Mouse (Mus musculus): ENCODE measurements at regions not wholly inside any gene's neighbourhood (a gene's known extent, or its start where the extent isn't known, plus 50 kb on each side); places are given as distances from the start of the nearest gene placed in this dataset.

DNA sequence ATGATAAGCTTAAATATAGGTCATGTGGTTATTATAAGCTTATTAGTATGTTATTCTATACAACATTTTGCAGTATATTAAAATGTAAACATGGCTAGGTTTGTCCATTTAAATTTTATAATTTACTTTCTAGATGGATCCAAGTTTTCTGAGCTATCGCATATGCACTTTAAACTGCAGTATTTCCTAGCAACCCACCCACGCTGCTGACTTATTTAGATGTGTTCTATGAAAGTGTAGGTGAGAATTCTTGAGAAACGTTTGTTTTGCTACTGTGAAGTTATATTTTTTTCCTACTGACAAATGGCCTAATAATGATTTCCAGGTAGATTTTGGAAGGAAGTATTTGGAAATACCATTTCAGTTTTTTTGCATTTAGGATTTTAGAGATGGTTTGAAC lies 308.0 kb downstream of the Gbe1 start:
- no peaks in the 10 kb centered on the region for H3K4me1 ChIP-seq
- 92% methylated on average over 3 of the region's 3 CpGs for WGBS
- H3K36me3 ChIP-seq (replicated peaks): no peaks in the 10 kb centered on the region
- no peak for DNase-seq (ENCODE audit: extremely low spot score, low spot score)
- H3K4me3 ChIP-seq: no peak overlapping the region
- no peak overlapping the region for H3K27ac ChIP-seq
- H3K27me3 ChIP-seq (ENCODE audit: poor library complexity, severe bottlenecking): no peaks in the 10 kb centered on the region
- H3K9me3 ChIP-seq: no peaks in the 10 kb centered on the region

DNA sequence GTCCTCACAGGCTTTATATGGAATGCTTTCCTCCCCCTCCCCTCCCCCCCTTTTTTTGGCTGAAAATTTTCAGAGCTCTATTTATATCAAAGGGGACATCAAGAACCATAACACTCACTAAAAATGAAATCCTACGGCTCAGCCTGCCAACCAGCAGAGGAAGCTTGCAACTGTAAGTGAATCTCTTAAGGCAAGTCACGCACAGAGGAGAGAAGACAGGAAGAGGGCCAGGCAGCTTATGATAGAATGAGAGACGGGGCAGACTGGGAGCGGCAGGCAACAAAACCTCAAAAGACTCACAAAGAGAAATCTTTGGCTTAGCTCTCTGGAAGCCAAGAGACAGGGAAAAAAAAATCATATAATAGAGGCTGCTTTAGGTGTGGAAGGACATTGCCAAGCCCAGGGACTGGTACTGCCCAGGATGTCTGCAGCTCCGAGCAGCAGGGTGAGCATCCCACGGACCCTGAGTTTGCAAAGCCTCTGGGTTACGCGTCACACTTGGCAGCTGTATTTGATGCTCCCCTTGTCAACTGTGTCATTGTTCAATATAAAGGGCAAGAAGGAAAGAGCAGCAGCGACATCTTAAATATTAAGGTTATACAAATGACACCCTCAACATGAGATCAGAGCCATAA lies 330.0 kb downstream of the Gbe1 start:
- DNase-seq (ENCODE audit: extremely low spot score, low spot score): no peak
- H3K27ac ChIP-seq: no peak overlapping the region
- no peaks in the 10 kb centered on the region for H3K36me3 ChIP-seq (replicated peaks)
- 86% methylated on average over 9 of the region's 9 CpGs for WGBS
- H3K9me3 ChIP-seq: no peaks in the 10 kb centered on the region
- H3K4me1 ChIP-seq: peaks cover 18% of the 10 kb centered on the region
- no peak overlapping the region for H3K4me3 ChIP-seq
- no peaks in the 10 kb centered on the region for H3K27me3 ChIP-seq (ENCODE audit: poor library complexity, severe bottlenecking)

DNA sequence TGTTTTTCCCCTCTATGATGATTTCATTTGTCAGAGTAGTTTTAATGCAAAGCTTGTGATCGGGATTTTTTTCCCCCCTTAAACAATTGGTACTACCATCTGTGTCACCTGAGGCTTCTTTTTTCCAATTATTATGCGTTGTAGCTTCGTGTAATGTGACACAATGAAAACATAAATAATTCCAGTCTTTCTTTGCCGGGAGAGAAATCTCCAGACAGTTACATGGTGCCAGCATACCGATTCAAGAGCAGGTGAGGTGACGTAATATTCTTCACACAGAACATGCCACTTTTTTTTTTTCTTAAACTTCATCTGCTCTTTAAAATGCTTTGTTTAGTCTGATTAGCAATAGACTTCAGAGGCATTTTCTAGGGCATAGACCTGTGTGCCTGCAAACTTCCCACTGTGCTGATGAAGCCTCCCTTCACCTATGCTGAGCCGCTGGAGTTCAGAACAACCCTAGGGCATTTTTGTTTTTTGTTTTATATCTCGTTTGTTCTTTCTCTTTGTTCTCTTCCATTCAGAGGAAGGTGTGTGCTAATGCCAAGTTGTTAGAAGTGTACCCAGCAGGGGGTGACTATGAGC lies 331.0 kb downstream of the Gbe1 start:
- DNase-seq (ENCODE audit: extremely low spot score, low spot score): no peak
- 69% methylated on average over 8 of the region's 8 CpGs for WGBS
- Histone ChIP-seq H3K9me3 (no peaks in the 10 kb centered on the region), H3K27ac (no peak overlapping the region), H3K4me3 (no peak overlapping the region), H3K4me1 (peaks cover 18% of the 10 kb centered on the region), H3K36me3 (replicated peaks) (no peaks in the 10 kb centered on the region), H3K27me3 (ENCODE audit: poor library complexity, severe bottlenecking) (no peaks in the 10 kb centered on the region)

DNA sequence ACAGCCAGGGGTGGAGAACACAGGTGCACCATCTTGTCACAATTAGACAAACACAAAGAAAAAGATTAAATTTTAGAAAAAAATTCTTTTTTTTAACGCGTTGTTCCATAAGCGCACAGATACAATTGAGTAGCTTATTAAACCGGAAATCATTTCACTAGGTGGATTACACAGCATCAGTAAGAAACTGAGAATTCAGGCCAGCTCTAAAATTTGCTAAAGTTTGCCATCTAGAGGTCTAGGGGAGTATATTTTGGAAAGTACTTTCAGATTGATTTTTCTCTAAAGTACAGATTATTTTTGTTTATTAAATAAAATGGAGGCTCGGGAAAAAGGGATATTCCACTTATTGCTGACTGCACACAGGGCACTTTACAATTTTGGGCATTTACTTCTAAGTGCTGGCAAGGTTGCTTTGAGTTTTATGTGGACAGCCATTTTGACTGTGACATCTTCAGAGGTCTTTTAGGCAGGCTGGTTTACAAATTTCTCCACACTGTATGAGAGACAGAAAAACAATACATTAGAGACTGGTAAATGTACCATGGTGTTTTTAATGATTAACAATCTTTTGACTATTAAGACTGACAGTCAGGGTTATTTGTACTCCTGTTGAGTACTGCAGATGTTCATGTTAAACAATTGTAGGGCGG lies 340.8 kb downstream of the Gbe1 start:
- DNase-seq (ENCODE audit: extremely low spot score, low spot score): no peak
- H3K36me3 ChIP-seq (replicated peaks): no peaks in the 10 kb centered on the region
- 62% methylated on average over 6 of the region's 6 CpGs for WGBS

DNA sequence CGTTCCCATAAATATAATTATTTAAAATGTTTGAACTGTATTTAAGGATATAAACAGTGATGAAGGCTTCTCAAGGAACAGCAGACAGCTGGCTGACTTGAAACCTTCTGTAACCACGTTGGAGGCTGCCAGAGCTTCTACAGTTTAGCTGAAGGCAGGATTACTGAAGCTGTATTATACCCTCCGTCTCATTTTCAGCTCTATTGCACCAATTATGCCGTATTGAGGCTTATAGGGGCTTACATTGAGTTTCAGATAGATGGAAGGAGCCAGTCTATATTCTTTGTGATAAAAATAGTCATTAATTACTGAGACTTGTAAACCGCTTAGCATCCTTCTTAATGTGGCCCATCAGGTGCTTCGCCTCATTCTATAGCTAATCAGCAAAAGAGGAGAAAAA lies 376.1 kb downstream of the Gbe1 start:
- no peak for DNase-seq (ENCODE audit: extremely low spot score, low spot score)
- H3K27me3 ChIP-seq (ENCODE audit: poor library complexity, severe bottlenecking): no peaks in the 10 kb centered on the region
- H3K9me3 ChIP-seq: no peaks in the 10 kb centered on the region
- no peak overlapping the region for H3K4me3 ChIP-seq
- 46% methylated on average over 6 of the region's 6 CpGs for WGBS
- no peaks in the 10 kb centered on the region for H3K36me3 ChIP-seq (replicated peaks)
- peak overlapping the region; percentile 26; the same call in 1 of the 2 replicates for H3K27ac ChIP-seq
- peaks cover 26% of the 10 kb centered on the region for H3K4me1 ChIP-seq

More for the DNA sequence above, 340.8 kb downstream of the Gbe1 start:
- Histone ChIP-seq H3K27me3 (ENCODE audit: poor library complexity, severe bottlenecking) (no peaks in the 10 kb centered on the region), H3K9me3 (no peaks in the 10 kb centered on the region), H3K4me3 (no peak overlapping the region), H3K4me1 (no peaks in the 10 kb centered on the region), H3K27ac (no peak overlapping the region)

DNA sequence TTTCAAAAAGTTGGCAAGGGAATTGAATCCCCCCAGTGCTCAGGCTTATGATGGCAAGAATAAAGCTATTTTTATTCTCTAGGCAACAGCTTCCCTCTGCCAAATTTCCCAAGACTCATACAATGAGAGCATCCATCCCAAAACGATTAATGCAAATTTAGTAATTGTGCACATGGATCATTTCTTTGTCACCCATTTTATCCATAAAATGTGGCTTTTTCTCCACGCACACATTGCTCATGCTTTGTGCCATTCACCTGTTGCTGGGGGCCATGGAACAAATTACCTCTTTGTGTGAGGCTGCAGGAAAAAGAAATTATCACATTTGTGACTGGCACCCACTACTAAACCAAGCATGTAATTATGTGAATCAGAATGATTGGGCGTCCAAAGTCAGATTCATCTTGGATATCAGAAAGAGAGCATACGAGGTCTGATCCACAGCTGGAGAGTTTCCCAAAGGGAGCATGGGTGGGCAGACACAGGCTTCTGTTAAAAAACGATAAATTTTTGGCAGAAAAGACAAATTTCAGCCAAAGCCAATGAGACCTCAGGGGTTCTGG lies 411.1 kb downstream of the Gbe1 start:
- Histone ChIP-seq H3K36me3 (replicated peaks) (no peaks in the 10 kb centered on the region), H3K4me3 (no peak overlapping the region), H3K27ac (0 out of 2 replicates have a peak overlapping the region, but pooled peaks have one; percentile 30), H3K9me3 (no peaks in the 10 kb centered on the region), H3K27me3 (ENCODE audit: poor library complexity, severe bottlenecking) (no peaks in the 10 kb centered on the region), H3K4me1 (peaks cover 29% of the 10 kb centered on the region)
- 33% methylated on average over 5 of the region's 5 CpGs for WGBS
- DNase-seq (ENCODE audit: extremely low spot score, low spot score): peak; percentile 24

DNA sequence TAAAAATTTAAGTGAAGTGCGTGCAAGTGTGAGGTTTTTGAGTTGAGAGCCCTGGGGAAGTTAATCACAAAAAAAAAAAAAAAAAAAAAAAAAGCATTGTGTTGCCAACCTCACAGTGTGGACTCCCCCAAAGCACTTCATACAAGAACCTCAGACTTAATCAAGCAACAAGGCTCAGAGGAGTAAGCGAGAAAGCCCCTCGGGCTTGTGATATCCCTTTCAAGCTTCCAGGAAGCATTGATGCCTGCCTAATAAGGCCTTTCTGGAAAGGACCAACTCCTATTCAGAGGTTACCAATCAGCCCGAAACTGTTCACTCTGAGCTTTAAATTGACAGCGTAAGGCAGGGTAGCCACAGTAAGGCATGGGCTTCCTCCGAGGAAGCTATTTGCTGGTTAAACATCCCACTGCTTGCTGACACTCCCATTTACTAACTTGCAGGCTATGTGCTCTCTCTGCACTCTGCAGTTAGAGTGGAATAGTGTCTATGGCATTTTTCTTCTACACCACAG lies 411.6 kb downstream of the Gbe1 start:
- Histone ChIP-seq H3K4me1 (peaks cover 29% of the 10 kb centered on the region), H3K4me3 (no peak overlapping the region), H3K36me3 (replicated peaks) (no peaks in the 10 kb centered on the region), H3K27ac (no peak overlapping the region), H3K27me3 (ENCODE audit: poor library complexity, severe bottlenecking) (no peaks in the 10 kb centered on the region), H3K9me3 (no peaks in the 10 kb centered on the region)
- peak; percentile 54 for DNase-seq (ENCODE audit: extremely low spot score, low spot score)
- 15% methylated on average over 6 of the region's 6 CpGs for WGBS

DNA sequence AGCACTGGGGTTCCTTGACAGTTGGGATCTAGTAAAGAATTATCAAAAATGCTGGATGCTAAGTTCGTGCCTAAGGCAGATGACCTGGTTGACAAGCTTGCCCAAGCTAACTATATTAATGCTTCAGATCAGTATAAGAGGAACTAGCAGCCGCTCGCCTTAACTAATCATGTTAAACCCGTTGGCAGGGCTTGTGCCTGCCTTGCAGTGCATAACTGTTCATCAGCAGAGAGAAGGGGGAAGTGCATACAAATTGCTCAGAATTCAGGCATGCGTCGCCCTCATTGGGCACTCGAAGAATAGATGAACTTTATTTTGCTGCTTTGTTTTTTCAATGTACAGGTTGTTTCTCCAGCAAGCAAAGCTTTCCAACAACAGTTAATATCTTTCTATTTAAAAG lies 419.3 kb downstream of the Gbe1 start:
- no peaks in the 10 kb centered on the region for H3K27me3 ChIP-seq (ENCODE audit: poor library complexity, severe bottlenecking)
- H3K9me3 ChIP-seq: no peaks in the 10 kb centered on the region
- no peaks in the 10 kb centered on the region for H3K4me1 ChIP-seq
- no peak overlapping the region for H3K4me3 ChIP-seq
- DNase-seq (ENCODE audit: extremely low spot score, low spot score): no peak
- no peaks in the 10 kb centered on the region for H3K36me3 ChIP-seq (replicated peaks)
- 90% methylated on average over 7 of the region's 7 CpGs for WGBS
- H3K27ac ChIP-seq: no peak overlapping the region

DNA sequence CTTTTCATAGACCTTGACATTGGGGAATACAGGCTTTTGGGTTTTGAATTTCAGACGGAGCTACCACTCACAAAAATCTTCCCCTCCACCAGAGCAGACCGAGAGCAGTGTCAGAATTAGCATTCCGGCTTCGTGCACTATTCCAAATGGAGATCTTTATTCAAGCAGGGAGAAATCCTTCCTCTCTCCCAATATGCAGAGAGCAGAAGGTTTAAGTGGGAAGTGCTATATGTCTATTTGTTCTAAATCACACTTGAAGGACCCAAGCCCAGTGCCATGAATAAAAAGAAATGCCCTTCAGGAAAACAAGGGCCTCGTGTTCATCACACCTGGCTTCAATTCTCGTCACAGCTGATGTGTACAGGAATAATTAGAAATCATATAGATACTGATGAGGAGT lies 426.3 kb downstream of the Gbe1 start:
- H3K36me3 ChIP-seq (replicated peaks): no peaks in the 10 kb centered on the region
- H3K9me3 ChIP-seq: no peaks in the 10 kb centered on the region
- H3K4me3 ChIP-seq: no peak overlapping the region
- DNase-seq (ENCODE audit: extremely low spot score, low spot score): no peak
- no peaks in the 10 kb centered on the region for H3K4me1 ChIP-seq
- H3K27ac ChIP-seq: no peak overlapping the region
- H3K27me3 ChIP-seq (ENCODE audit: poor library complexity, severe bottlenecking): no peaks in the 10 kb centered on the region
- WGBS: 88% methylated on average over 6 of the region's 6 CpGs

DNA sequence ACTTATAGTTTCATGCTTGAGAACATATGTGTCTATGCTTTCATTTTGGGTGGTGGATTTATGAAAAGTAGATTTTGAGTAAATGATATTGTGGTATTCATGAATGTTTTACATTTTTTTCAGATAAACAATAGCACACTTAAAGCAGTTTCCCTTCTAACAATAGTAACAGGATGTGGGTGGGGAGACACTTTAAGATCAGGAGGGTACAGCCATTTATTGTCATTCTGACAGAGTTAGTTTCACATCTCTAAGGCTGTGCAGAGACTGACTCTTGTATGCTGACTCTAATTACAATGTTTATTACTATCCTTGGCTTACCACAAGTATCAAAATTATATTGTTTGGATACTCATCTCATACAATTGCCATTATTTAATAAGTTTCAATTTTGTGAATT lies 440.5 kb downstream of the Gbe1 start:
- no peak for DNase-seq (ENCODE audit: extremely low spot score, low spot score)
- Histone ChIP-seq H3K36me3 (replicated peaks) (no peaks in the 10 kb centered on the region), H3K4me1 (no peaks in the 10 kb centered on the region), H3K9me3 (no peaks in the 10 kb centered on the region), H3K27me3 (ENCODE audit: poor library complexity, severe bottlenecking) (no peaks in the 10 kb centered on the region), H3K27ac (no peak overlapping the region), H3K4me3 (no peak overlapping the region)

DNA sequence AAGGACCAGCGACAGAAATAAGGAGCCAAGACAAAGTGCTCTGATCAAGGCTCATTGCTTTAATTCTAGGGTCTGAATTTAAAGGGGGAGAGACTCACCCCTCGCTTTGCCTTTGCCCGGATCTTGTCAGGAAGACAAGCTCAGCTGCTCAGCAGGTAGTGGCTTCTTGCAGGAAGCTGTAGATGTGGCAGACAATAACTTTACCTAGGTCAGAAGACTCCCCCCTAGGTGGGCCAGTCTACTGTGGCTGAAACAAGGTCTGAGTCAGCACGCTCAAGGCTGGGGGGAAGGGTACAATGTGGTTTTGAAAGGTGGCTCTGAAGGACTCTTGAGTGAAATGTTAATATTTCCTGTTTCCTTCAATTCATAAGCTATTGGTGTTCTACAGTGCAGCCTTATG lies 484.3 kb downstream of the Gbe1 start:
- H3K27me3 ChIP-seq (ENCODE audit: poor library complexity, severe bottlenecking): no peaks in the 10 kb centered on the region
- 76% methylated on average over 4 of the region's 4 CpGs for WGBS
- no peak overlapping the region for H3K27ac ChIP-seq
- H3K36me3 ChIP-seq (replicated peaks): no peaks in the 10 kb centered on the region
- no peaks in the 10 kb centered on the region for H3K4me1 ChIP-seq
- DNase-seq (ENCODE audit: extremely low spot score, low spot score): no peak
- no peak overlapping the region for H3K4me3 ChIP-seq
- H3K9me3 ChIP-seq: no peaks in the 10 kb centered on the region

DNA sequence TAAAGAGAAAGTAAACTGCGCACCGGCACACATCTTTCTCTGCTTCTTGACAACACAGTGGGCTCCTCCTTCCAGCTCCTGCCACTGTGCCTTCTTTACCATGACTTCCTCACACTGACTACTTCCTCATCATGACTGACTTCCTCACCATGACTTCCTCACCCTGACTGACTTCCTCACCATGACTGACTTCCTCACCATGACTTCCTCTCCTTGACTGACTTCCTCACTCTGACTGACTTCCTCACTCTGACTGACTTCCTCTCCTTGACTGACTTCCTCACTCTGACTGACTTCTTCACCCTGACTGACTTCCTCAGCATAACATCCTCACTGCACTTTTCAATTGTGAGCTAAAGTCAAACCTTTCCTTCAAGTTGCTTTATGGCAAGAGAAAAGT lies 489.8 kb downstream of the Gbe1 start:
- no peaks in the 10 kb centered on the region for H3K4me1 ChIP-seq
- H3K4me3 ChIP-seq: no peak overlapping the region
- no peaks in the 10 kb centered on the region for H3K27me3 ChIP-seq (ENCODE audit: poor library complexity, severe bottlenecking)
- WGBS: 90% methylated on average over 2 of the region's 2 CpGs
- H3K36me3 ChIP-seq (replicated peaks): no peaks in the 10 kb centered on the region
- no peak for DNase-seq (ENCODE audit: extremely low spot score, low spot score)
- H3K27ac ChIP-seq: no peak overlapping the region
- H3K9me3 ChIP-seq: no peaks in the 10 kb centered on the region

DNA sequence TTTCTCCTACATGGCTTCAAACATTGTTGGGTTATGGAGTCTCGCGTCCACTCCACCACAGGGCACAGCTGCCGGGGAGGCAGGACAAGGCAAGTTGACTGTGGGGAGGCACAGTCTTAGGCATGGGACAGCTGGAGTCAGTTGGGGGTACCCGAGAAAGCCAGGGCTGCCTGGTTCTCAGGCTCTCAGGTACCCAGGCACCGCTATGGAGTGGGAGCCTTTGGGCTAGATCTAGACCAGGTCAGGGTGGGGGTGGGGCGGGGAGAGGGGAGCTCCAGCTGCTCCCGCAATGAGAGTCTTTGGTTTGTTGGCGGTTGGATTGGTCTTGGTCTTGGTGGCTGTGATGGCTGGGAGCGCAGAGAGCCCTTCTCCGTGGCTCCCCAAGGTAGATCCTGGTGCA lies 512.2 kb downstream of the Gbe1 start:
- H3K4me3 ChIP-seq: no peak overlapping the region
- H3K9me3 ChIP-seq: no peaks in the 10 kb centered on the region
- no peaks in the 10 kb centered on the region for H3K27me3 ChIP-seq (ENCODE audit: poor library complexity, severe bottlenecking)
- H3K27ac ChIP-seq: no peak overlapping the region
- no peaks in the 10 kb centered on the region for H3K4me1 ChIP-seq
- DNase-seq (ENCODE audit: extremely low spot score, low spot score): no peak
- H3K36me3 ChIP-seq (replicated peaks): no peaks in the 10 kb centered on the region
- 92% methylated on average over 10 of the region's 10 CpGs for WGBS

All from forebrain, embryonic 10.5 days (tissue).